Mouse (Mus musculus) liver, postnatal 0 days (tissue): ENCODE measurements at regions not wholly inside any gene's neighbourhood (a gene's known extent, or its start where the extent isn't known, plus 50 kb on each side); places are given as distances from the start of the nearest gene placed in this dataset.

Experiments used
- CTCF ChIP-seq: sonication (generic); IDR thresholded peaks from 2 replicates; pipeline ENCODE4 v1.5.1; 2016; ENCODE audit warnings: antibody characterized with exemption, low read depth
- EP300 ChIP-seq: IDR thresholded peaks from 2 replicates; pipeline ENCODE4 v1.6.1; 2016; ENCODE audit warnings: antibody characterized with exemption, low read depth, mild to moderate bottlenecking

DNA sequence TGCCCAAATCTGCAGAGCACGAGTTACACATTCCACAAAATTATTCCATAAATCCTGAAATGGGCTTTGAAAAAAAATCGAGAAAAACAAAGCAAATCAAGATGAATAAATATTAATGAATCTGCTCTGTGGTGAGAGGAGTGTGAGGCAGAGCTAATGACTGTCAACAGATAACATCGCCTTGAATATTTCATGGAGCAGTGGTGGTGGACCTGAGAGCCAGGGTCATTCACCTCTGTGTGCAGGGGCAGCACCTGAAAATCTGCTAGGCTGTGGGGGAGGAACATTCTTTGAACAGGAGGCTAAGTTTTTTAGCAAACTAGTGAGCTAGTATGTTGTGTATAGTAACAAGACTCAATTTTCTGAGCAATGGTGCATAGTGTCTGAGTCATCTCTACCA is 276.3 kb upstream of the Plxna2 start:
- TF ChIP-seq CTCF (no peak), EP300 (no peak)
